Mouse (Mus musculus): ENCODE results near the gene Trarg1. TPM values are rescaled to one million over a fixed set of nuclear protein-coding genes. Genes with fewer than 3 reads are reported as not detected.

Trarg1 gene
- total RNA-seq, 2 experiments from 2014 or later, result 0.60 to 0.71 TPM

GRCm38 (mm10) chr11:76672561-76673384 lies 6.8 kb upstream of the Trarg1 start:
- peak; percentile 47 to 53 for DNase-seq (ENCODE audit: low spot score in 2 of 2)

- peak in 1 of 2 experiments; percentile 25 for DNase-seq (ENCODE audit: low spot score in 2 of 2)
Observed at GRCm38 (mm10) chr11:76674199-76674598, 5.4 kb upstream of the Trarg1 start.

GRCm38 (mm10) chr11:76674704-76675103 lies 4.9 kb upstream of the Trarg1 start:
- no peak for DNase-seq (ENCODE audit: low spot score in 2 of 2)

GRCm38 (mm10) chr11:76685604-76686003 lies 6.0 kb downstream of the Trarg1 start:
- DNase-seq (ENCODE audit: low spot score in 2 of 2), result no peak

- no peak for DNase-seq (ENCODE audit: low spot score in 2 of 2)
Observed at GRCm38 (mm10) chr11:76692096-76692495, 12.5 kb downstream of the Trarg1 start.

GRCm38 (mm10) chr11:76695810-76696209 lies 16.2 kb downstream of the Trarg1 start:
- peak; percentile 14 to 18 for DNase-seq (ENCODE audit: low spot score in 2 of 2)

- DNase-seq (ENCODE audit: low spot score in 2 of 2), result no peak
Observed at GRCm38 (mm10) chr11:76699626-76700025, 20.0 kb downstream of the Trarg1 start.

- no peak for DNase-seq (ENCODE audit: low spot score in 2 of 2)
Observed at GRCm38 (mm10) chr11:76707656-76708055, 28.0 kb downstream of the Trarg1 start.

- no peak for DNase-seq (ENCODE audit: low spot score in 2 of 2)
Observed at GRCm38 (mm10) chr11:76708066-76708465, 28.5 kb downstream of the Trarg1 start.

GRCm38 (mm10) chr11:76708881-76709280 lies 29.3 kb downstream of the Trarg1 start:
- DNase-seq (ENCODE audit: low spot score in 2 of 2), result no peak

- DNase-seq (ENCODE audit: low spot score in 2 of 2), result no peak
Observed at GRCm38 (mm10) chr11:76709625-76710452, 30.2 kb downstream of the Trarg1 start.

GRCm38 (mm10) chr11:76717000-76717399 lies 37.4 kb downstream of the Trarg1 start:
- DNase-seq (ENCODE audit: low spot score in 2 of 2), result no peak

GRCm38 (mm10) chr11:76723911-76724310 lies 44.3 kb downstream of the Trarg1 start:
- no peak for DNase-seq (ENCODE audit: low spot score in 2 of 2)

- DNase-seq (ENCODE audit: low spot score in 2 of 2), result peak in 1 of 2 experiments; percentile 13
Observed at GRCm38 (mm10) chr11:76728093-76728492, 48.5 kb downstream of the Trarg1 start.

- DNase-seq (ENCODE audit: low spot score in 2 of 2), result no peak
Observed at GRCm38 (mm10) chr11:76730650-76731049, 51.0 kb downstream of the Trarg1 start.

GRCm38 (mm10) chr11:76734560-76734959 lies 55.0 kb downstream of the Trarg1 start:
- no peak for DNase-seq (ENCODE audit: low spot score in 2 of 2)

- no peak for DNase-seq (ENCODE audit: low spot score in 2 of 2)
Observed at GRCm38 (mm10) chr11:76735753-76736324, 56.2 kb downstream of the Trarg1 start.

- no peak for DNase-seq (ENCODE audit: low spot score in 2 of 2)
Observed at GRCm38 (mm10) chr11:76739125-76739524, 59.5 kb downstream of the Trarg1 start.

GRCm38 (mm10) chr11:76742511-76742910 lies 62.9 kb downstream of the Trarg1 start:
- no peak for DNase-seq (ENCODE audit: low spot score in 2 of 2)

- peak in 1 of 2 experiments; percentile 42 for DNase-seq (ENCODE audit: low spot score in 2 of 2)
Observed at GRCm38 (mm10) chr11:76744550-76744949, 64.9 kb downstream of the Trarg1 start.

GRCm38 (mm10) chr11:76745921-76746320 lies 66.3 kb downstream of the Trarg1 start:
- no peak for DNase-seq (ENCODE audit: low spot score in 2 of 2)

Measured in layer of hippocampus, postnatal 14 days (tissue).